Mouse (Mus musculus): ENCODE measurements at regions not wholly inside any gene's neighbourhood (a gene's known extent, or its start where the extent isn't known, plus 50 kb on each side); places are given as distances from the start of the nearest gene placed in this dataset.

- H3K4me2 ChIP-seq (ENCODE audit: low read depth, low read length): no peak overlapping the region
- H3K4me3 ChIP-seq (ENCODE audit: low read depth, low read length): no peak overlapping the region
- ATAC-seq (replicated peaks; ENCODE audit: insufficient number of reproducible peaks, low FRiP score, low TSS enrichment, low read depth) (no peak), DNase-seq (ENCODE audit: low spot score) (no peak)
- 59% methylated on average over 4 of the region's 4 CpGs for WGBS
- no peaks in the 10 kb centered on the region for H3K36me3 ChIP-seq (replicated peaks; ENCODE audit: control insufficient read depth, insufficient read depth, low read depth, low read length)
- H3K27me3 ChIP-seq (ENCODE audit: control insufficient read depth, insufficient read depth, low read length): no peaks in the 10 kb centered on the region
- no peaks in the 10 kb centered on the region for H3K9me3 ChIP-seq (replicated peaks; ENCODE audit: control insufficient read depth, low read length)
- no peak overlapping the region for H3K27ac ChIP-seq (replicated peaks; ENCODE audit: low read depth, low read length)
- no peaks in the 10 kb centered on the region for H3K4me1 ChIP-seq (ENCODE audit: control insufficient read depth, insufficient read depth, low read length)
- H3K9ac ChIP-seq (replicated peaks; ENCODE audit: low read length): no peak overlapping the region
These were observed 466.4 kb upstream of the N6amt1 start for GRCm38 (mm10) chr16:86887605-86888004.

DNA sequence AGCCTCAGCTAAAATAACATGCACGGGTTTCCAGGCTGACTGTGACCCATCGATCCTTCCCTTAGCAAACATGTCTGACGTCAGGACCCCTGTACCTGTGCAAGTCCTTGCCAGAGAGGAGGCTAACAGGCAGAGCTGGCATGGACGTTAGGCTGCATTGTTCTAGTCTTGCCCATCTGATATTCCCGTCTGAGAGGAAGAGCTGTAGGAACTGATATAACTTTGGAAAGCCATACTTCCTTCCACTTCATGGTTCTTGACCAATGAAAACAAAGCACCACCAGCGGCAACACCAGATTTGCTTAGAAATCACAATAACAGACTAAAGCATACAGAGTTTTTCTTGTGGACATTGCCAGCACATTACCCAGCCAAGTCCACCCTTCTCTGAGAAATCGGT lies 470.1 kb upstream of the N6amt1 start:
- H3K4me3 ChIP-seq (ENCODE audit: low read depth, low read length): no peak overlapping the region
- H3K27ac ChIP-seq (replicated peaks; ENCODE audit: low read depth, low read length): no peak overlapping the region
- no peaks in the 10 kb centered on the region for H3K9me3 ChIP-seq (replicated peaks; ENCODE audit: control insufficient read depth, low read length)
- H3K36me3 ChIP-seq (replicated peaks; ENCODE audit: control insufficient read depth, insufficient read depth, low read depth, low read length): no peaks in the 10 kb centered on the region
- no peaks in the 10 kb centered on the region for H3K4me1 ChIP-seq (ENCODE audit: control insufficient read depth, insufficient read depth, low read length)
- no peak for ATAC-seq (replicated peaks; ENCODE audit: insufficient number of reproducible peaks, low FRiP score, low TSS enrichment, low read depth)
- WGBS: 78% methylated on average over 7 of the region's 7 CpGs
- DNase-seq (ENCODE audit: low spot score): no peak
- no peak overlapping the region for H3K4me2 ChIP-seq (ENCODE audit: low read depth, low read length)
- no peak overlapping the region for H3K9ac ChIP-seq (replicated peaks; ENCODE audit: low read length)
- no peaks in the 10 kb centered on the region for H3K27me3 ChIP-seq (ENCODE audit: control insufficient read depth, insufficient read depth, low read length)

- ATAC-seq (replicated peaks; ENCODE audit: insufficient number of reproducible peaks, low FRiP score, low TSS enrichment, low read depth): no peak; the same call in 1 of the 2 replicates
- WGBS: 21% methylated on average over 6 of the region's 6 CpGs
- DNase-seq (ENCODE audit: low spot score): peak; percentile 89
These were observed 471.5 kb upstream of the N6amt1 start for GRCm38 (mm10) chr16:86882529-86882928.

GRCm38 (mm10) chr16:86881583-86881982 lies 472.4 kb upstream of the N6amt1 start:
- ATAC-seq (replicated peaks; ENCODE audit: insufficient number of reproducible peaks, low FRiP score, low TSS enrichment, low read depth): no peak
- 65% methylated on average over 5 of the region's 5 CpGs for WGBS
- H3K27me3 ChIP-seq (ENCODE audit: control insufficient read depth, insufficient read depth, low read length): no peaks in the 10 kb centered on the region

More at GRCm38 (mm10) chr16:86882529-86882928, 471.5 kb upstream of the N6amt1 start:
- Histone ChIP-seq H3K27ac (replicated peaks; ENCODE audit: low read depth, low read length) (no peak overlapping the region), H3K36me3 (replicated peaks; ENCODE audit: control insufficient read depth, insufficient read depth, low read depth, low read length) (no peaks in the 10 kb centered on the region), H3K9me3 (replicated peaks; ENCODE audit: control insufficient read depth, low read length) (no peaks in the 10 kb centered on the region), H3K4me1 (ENCODE audit: control insufficient read depth, insufficient read depth, low read length) (no peaks in the 10 kb centered on the region), H3K4me2 (ENCODE audit: low read depth, low read length) (no peak overlapping the region), H3K4me3 (ENCODE audit: low read depth, low read length) (no peak overlapping the region), H3K9ac (replicated peaks; ENCODE audit: low read length) (no peak overlapping the region), H3K27me3 (ENCODE audit: control insufficient read depth, insufficient read depth, low read length) (no peaks in the 10 kb centered on the region)

GRCm38 (mm10) chr16:86860828-86861227 lies 493.2 kb upstream of the N6amt1 start:
- H3K27ac ChIP-seq (replicated peaks; ENCODE audit: low read depth, low read length): no peak overlapping the region
- 85% methylated on average over 2 of the region's 2 CpGs for WGBS
- H3K9ac ChIP-seq (replicated peaks; ENCODE audit: low read length): no peak overlapping the region
- H3K4me1 ChIP-seq (ENCODE audit: control insufficient read depth, insufficient read depth, low read length): no peaks in the 10 kb centered on the region
- H3K4me2 ChIP-seq (ENCODE audit: low read depth, low read length): no peak overlapping the region
- H3K36me3 ChIP-seq (replicated peaks; ENCODE audit: control insufficient read depth, insufficient read depth, low read depth, low read length): no peaks in the 10 kb centered on the region
- no peak overlapping the region for H3K4me3 ChIP-seq (ENCODE audit: low read depth, low read length)
- H3K27me3 ChIP-seq (ENCODE audit: control insufficient read depth, insufficient read depth, low read length): no peaks in the 10 kb centered on the region
- no peak for ATAC-seq (replicated peaks; ENCODE audit: insufficient number of reproducible peaks, low FRiP score, low TSS enrichment, low read depth)
- DNase-seq (ENCODE audit: low spot score): no peak
- no peaks in the 10 kb centered on the region for H3K9me3 ChIP-seq (replicated peaks; ENCODE audit: control insufficient read depth, low read length)

More at GRCm38 (mm10) chr16:86881583-86881982, 472.4 kb upstream of the N6amt1 start:
- Histone ChIP-seq H3K36me3 (replicated peaks; ENCODE audit: control insufficient read depth, insufficient read depth, low read depth, low read length) (no peaks in the 10 kb centered on the region), H3K9me3 (replicated peaks; ENCODE audit: control insufficient read depth, low read length) (no peaks in the 10 kb centered on the region), H3K9ac (replicated peaks; ENCODE audit: low read length) (no peak overlapping the region), H3K4me2 (ENCODE audit: low read depth, low read length) (no peak overlapping the region), H3K4me1 (ENCODE audit: control insufficient read depth, insufficient read depth, low read length) (no peaks in the 10 kb centered on the region), H3K27ac (replicated peaks; ENCODE audit: low read depth, low read length) (no peak overlapping the region), H3K4me3 (ENCODE audit: low read depth, low read length) (no peak overlapping the region)
- DNase-seq (ENCODE audit: low spot score): peak; percentile 9

GRCm38 (mm10) chr16:86855891-86856290 lies 498.1 kb upstream of the N6amt1 start:
- no peaks in the 10 kb centered on the region for H3K27me3 ChIP-seq (ENCODE audit: control insufficient read depth, insufficient read depth, low read length)
- H3K4me1 ChIP-seq (ENCODE audit: control insufficient read depth, insufficient read depth, low read length): no peaks in the 10 kb centered on the region
- no peak overlapping the region for H3K9ac ChIP-seq (replicated peaks; ENCODE audit: low read length)
- DNase-seq (ENCODE audit: low spot score): no peak
- no peak overlapping the region for H3K4me2 ChIP-seq (ENCODE audit: low read depth, low read length)
- H3K36me3 ChIP-seq (replicated peaks; ENCODE audit: control insufficient read depth, insufficient read depth, low read depth, low read length): no peaks in the 10 kb centered on the region
- WGBS: 58% methylated on average over 2 of the region's 2 CpGs
- no peak overlapping the region for H3K4me3 ChIP-seq (ENCODE audit: low read depth, low read length)
- no peak overlapping the region for H3K27ac ChIP-seq (replicated peaks; ENCODE audit: low read depth, low read length)
- H3K9me3 ChIP-seq (replicated peaks; ENCODE audit: control insufficient read depth, low read length): no peaks in the 10 kb centered on the region
- no peak for ATAC-seq (replicated peaks; ENCODE audit: insufficient number of reproducible peaks, low FRiP score, low TSS enrichment, low read depth)

GRCm38 (mm10) chr16:86855312-86855711 lies 498.7 kb upstream of the N6amt1 start:
- Histone ChIP-seq H3K4me1 (ENCODE audit: control insufficient read depth, insufficient read depth, low read length) (no peaks in the 10 kb centered on the region), H3K27ac (replicated peaks; ENCODE audit: low read depth, low read length) (no peak overlapping the region), H3K27me3 (ENCODE audit: control insufficient read depth, insufficient read depth, low read length) (no peaks in the 10 kb centered on the region), H3K9me3 (replicated peaks; ENCODE audit: control insufficient read depth, low read length) (no peaks in the 10 kb centered on the region), H3K36me3 (replicated peaks; ENCODE audit: control insufficient read depth, insufficient read depth, low read depth, low read length) (no peaks in the 10 kb centered on the region), H3K4me3 (ENCODE audit: low read depth, low read length) (no peak overlapping the region), H3K4me2 (ENCODE audit: low read depth, low read length) (no peak overlapping the region), H3K9ac (replicated peaks; ENCODE audit: low read length) (no peak overlapping the region)
- 79% methylated on average over 4 of the region's 4 CpGs for WGBS
- ATAC-seq (replicated peaks; ENCODE audit: insufficient number of reproducible peaks, low FRiP score, low TSS enrichment, low read depth) (no peak), DNase-seq (ENCODE audit: low spot score) (no peak)

GRCm38 (mm10) chr16:86853398-86853797 lies 500.6 kb upstream of the N6amt1 start:
- WGBS: 81% methylated on average over 1 of the region's 1 CpGs
- Histone ChIP-seq H3K9ac (replicated peaks; ENCODE audit: low read length) (no peak overlapping the region), H3K4me1 (ENCODE audit: control insufficient read depth, insufficient read depth, low read length) (no peaks in the 10 kb centered on the region), H3K4me2 (ENCODE audit: low read depth, low read length) (no peak overlapping the region), H3K27me3 (ENCODE audit: control insufficient read depth, insufficient read depth, low read length) (no peaks in the 10 kb centered on the region), H3K9me3 (replicated peaks; ENCODE audit: control insufficient read depth, low read length) (no peaks in the 10 kb centered on the region), H3K36me3 (replicated peaks; ENCODE audit: control insufficient read depth, insufficient read depth, low read depth, low read length) (no peaks in the 10 kb centered on the region), H3K27ac (replicated peaks; ENCODE audit: low read depth, low read length) (no peak overlapping the region), H3K4me3 (ENCODE audit: low read depth, low read length) (no peak overlapping the region)
- ATAC-seq (replicated peaks; ENCODE audit: insufficient number of reproducible peaks, low FRiP score, low TSS enrichment, low read depth) (no peak), DNase-seq (ENCODE audit: low spot score) (no peak)
